Mouse (Mus musculus) liver, embryonic 14.5 days (tissue): Measurements from ENCODE around the gene Pfkfb4.
A peak's percentile ranks its signal among the peaks of the same experiment; 100 is the strongest.

ENCODE experiments used
- CTCF ChIP-seq: IDR thresholded peaks from 2 replicates; pipeline ENCODE4 v1.5.1; 2016; ENCODE audit warnings: antibody characterized with exemption, low read depth, control low read depth
- EP300 ChIP-seq: IDR thresholded peaks from 2 replicates; pipeline ENCODE4 v1.6.1; 2016; ENCODE audit warnings: antibody characterized with exemption, low read depth

GRCm38 (mm10) chr9:109000726-109001125 is 9.1 kb downstream of the Pfkfb4 start:
- peak; percentile 99 for TF ChIP-seq CTCF
- no peak for TF ChIP-seq EP300
